ENCODE assay signal across 24 mouse cellular contexts in genomic region chr6:94142493-94142892, GRCm38 (mm10).
DNase-seq lines count a peak whose midpoint lies in the region; ATAC-seq and TF ChIP-seq lines count a peak whose summit lies in the region.
"Had no signal": no experiment of that assay in that cellular context is flagged by ENCODE, and none has a peak within 500 bp of the region (broad histone marks: within the 10 kb centered on the region; RNA-seq: fewer than 3 reads in every experiment).

No protein-coding gene starts in this region.

- H3K4me2 ChIP-seq in myocyte (ENCODE audit: low read depth), result no peak overlapping the region
- no peak overlapping the region for H3K4me2 ChIP-seq in midbrain, embryonic 13.5 days (replicated peaks)
- H3K4me2 ChIP-seq: heart, embryonic 13.5 days; hindbrain, embryonic 12.5 days; hindbrain, embryonic 15.5 days had no signal

- peaks cover 8% of the 10 kb centered on the region for H3K4me1 ChIP-seq in midbrain, embryonic 13.5 days (replicated peaks)

- no peak overlapping the region for H3K9ac ChIP-seq in midbrain, embryonic 13.5 days (replicated peaks)
- H3K9ac ChIP-seq: forebrain, postnatal 0 days; heart, embryonic 13.5 days; hindbrain, embryonic 12.5 days; hindbrain, embryonic 15.5 days had no signal

- no peaks in the 10 kb centered on the region for H3K79me2 ChIP-seq in myocyte (ENCODE audit: control insufficient read depth, insufficient read depth)

- in situ Hi-C loops in Patski (cut with MboI; ENCODE audit: low pct_unique_long_range_greater_than_20kb), result loop anchor here (10.0 kb wide), 1 partner anchor 112 kb away; no protein-coding TSS in a partner anchor

- whole genome bisulfite sequencing in midbrain, embryonic 13.5 days, result 94% methylated on average over 2 of the region's 2 CpGs

- no peak overlapping the region for H3K4me3 ChIP-seq in myocyte
- H3K4me3 ChIP-seq in midbrain, embryonic 13.5 days (replicated peaks), result no peak overlapping the region
- H3K4me3 ChIP-seq: heart, adult 2 months; heart, embryonic 10.5 days; heart, embryonic 13.5 days; hindbrain, embryonic 12.5 days; hindbrain, embryonic 15.5 days had no signal

- peak; percentile 59 for DNase-seq in 3T3-L1 (ENCODE audit: low read depth, low spot score)
- peak; percentile 36 for DNase-seq in MN1 (ENCODE audit: low spot score)
- peak; percentile 81 for DNase-seq in Patski (ENCODE audit: low read depth, low spot score)
- no peak for DNase-seq in adrenal gland, postnatal 25 days
- DNase-seq: adrenal gland, adult 2 months; adrenal gland, postnatal 14 days; cerebellum, adult 18-20 months; cerebellum, adult 9-10 months; cerebellum, postnatal 14 days; forebrain, postnatal 0 days; gastrocnemius, postnatal 10 days; gastrocnemius, postnatal 36 days; heart, adult 2 months; heart, postnatal 14 days; heart, postnatal 4 days; kidney, adult 11 months had no signal

- H3ac ChIP-seq in myocyte (ENCODE audit: control insufficient read depth, insufficient read length), result no peak overlapping the region

- peak; percentile 75 for ATAC-seq in Patski
- ATAC-seq in erythroblast, adult 5-6 weeks (replicated peaks; ENCODE audit: low FRiP score, poor library complexity, severe bottlenecking), result no peak
- ATAC-seq in midbrain, embryonic 13.5 days, result no peak
- ATAC-seq: forebrain, embryonic 14.5 days; forebrain, postnatal 0 days had no signal

- TF ChIP-seq POLR2A in myocyte (IDR thresholded peaks at IDR 0.05; ENCODE audit: insufficient read length, low read depth), result no peak

- CTCF ChIA-PET in Patski (lab: Charles Lee), result interaction anchor here (1.6 kb wide), 1 partner anchor 138 kb away, joined by 4 read pairs; no protein-coding TSS in a partner anchor

- H3K27me3 ChIP-seq in Patski (no peaks in the 10 kb centered on the region), myocyte (ENCODE audit: control insufficient read depth, insufficient read depth, insufficient read length) (no peaks in the 10 kb centered on the region)
- no peaks in the 10 kb centered on the region for H3K27me3 ChIP-seq in midbrain, embryonic 13.5 days
- H3K27me3 ChIP-seq: heart, embryonic 13.5 days; hindbrain, embryonic 12.5 days; hindbrain, embryonic 15.5 days had no signal

- POLR2A ChIA-PET in Patski (lab: Charles Lee), result no interaction called here

- no peak overlapping the region for H3K27ac ChIP-seq in midbrain, embryonic 13.5 days
- H3K27ac ChIP-seq: heart, adult 2 months; heart, embryonic 10.5 days; heart, embryonic 13.5 days; hindbrain, embryonic 12.5 days; hindbrain, embryonic 15.5 days had no signal

- H3K9me3 ChIP-seq in midbrain, embryonic 13.5 days, result no peaks in the 10 kb centered on the region
- H3K9me3 ChIP-seq: heart, embryonic 10.5 days; heart, embryonic 13.5 days; hindbrain, embryonic 12.5 days; hindbrain, embryonic 15.5 days had no signal

- H3K36me3 ChIP-seq in myocyte (ENCODE audit: control insufficient read depth, insufficient read depth), result no peaks in the 10 kb centered on the region
- no peaks in the 10 kb centered on the region for H3K36me3 ChIP-seq in midbrain, embryonic 13.5 days
- H3K36me3 ChIP-seq: heart, embryonic 10.5 days; hindbrain, embryonic 12.5 days; hindbrain, embryonic 15.5 days had no signal

- TF ChIP-seq CTCF in Patski (IDR thresholded peaks at IDR 0.05), result no peak

TF ChIP-seq in myocyte, 11 proteins besides CTCF, POLR2A, EP300 and RAD21:
- TF ChIP-seq MYOD1 (IDR thresholded peaks at IDR 0.05; ENCODE audit: control insufficient read depth in 1 of 3, insufficient read length in 2 of 3, low read depth in 2 of 3), result no peak
- TF ChIP-seq CEBPB (IDR thresholded peaks at IDR 0.05; ENCODE audit: insufficient read depth, poor library complexity, severe bottlenecking), result 0 out of 2 replicates have a peak, but pooled peaks have one; percentile 28
